Mouse (Mus musculus) megakaryocyte, embryonic 14.5 days (primary cell): ENCODE measurements at regions not wholly inside any gene's neighbourhood (a gene's known extent, or its start where the extent isn't known, plus 50 kb on each side); places are given as distances from the start of the nearest gene placed in this dataset.

Source experiments
- H3K27me3 ChIP-seq: replicated peaks from 2 replicates; pipeline ENCODE3; 2012; ENCODE audit warnings: inconsistent platforms
- H3K36me3 ChIP-seq: replicated peaks from 2 replicates; pipeline ENCODE3; 2012; ENCODE audit warnings: low read length, inconsistent platforms, mixed read lengths
- H3K4me1 ChIP-seq: 2 replicates; pipeline ENCODE4 v1.6.1; 2012; ENCODE audit warnings: inconsistent platforms
- H3K4me3 ChIP-seq: replicated peaks from 2 replicates; pipeline ENCODE3; 2012; ENCODE audit warnings: moderate library complexity, mild to moderate bottlenecking, inconsistent platforms
- H3K9me3 ChIP-seq: 2 replicates; pipeline ENCODE4 v1.6.1; 2012; ENCODE audit warnings: inconsistent platforms
- FLI1 ChIP-seq: IDR thresholded peaks from 2 replicates; pipeline ENCODE4 v1.6.1; 2012; ENCODE audit warnings: low read length, inconsistent platforms, mixed read lengths
- GATA1 ChIP-seq: IDR thresholded peaks from 3 replicates; pipeline ENCODE4 v1.6.1; 2012; ENCODE audit warnings: mixed read lengths, low read length, inconsistent platforms, borderline replicate concordance

DNA sequence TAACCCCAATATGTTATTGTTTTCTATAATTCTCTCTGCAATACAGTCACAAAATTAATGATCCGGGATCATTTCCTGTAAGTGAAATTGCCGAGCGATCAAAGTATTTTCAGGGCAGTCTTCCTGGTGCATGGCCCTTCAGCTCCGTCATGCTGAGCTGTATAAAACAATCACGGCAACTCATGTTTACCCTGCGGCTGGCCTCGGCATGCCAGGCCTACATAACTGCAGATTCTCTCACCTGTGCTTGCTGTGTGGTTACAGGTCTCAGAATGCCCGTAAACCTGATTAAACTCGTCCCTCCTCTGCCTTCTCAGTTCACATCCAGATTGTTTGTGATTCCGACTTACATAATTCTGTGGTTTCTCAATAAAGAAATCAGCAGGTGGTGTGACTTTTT lies 181.2 kb upstream of the Lrig1 start:
- TF ChIP-seq GATA1 (no peak), FLI1 (no peak)
- Histone ChIP-seq H3K27me3 (peaks cover 4% of the 10 kb centered on the region), H3K9me3 (peaks cover 5% of the 10 kb centered on the region; the same call in 1 of the 2 replicates), H3K4me3 (no peak overlapping the region), H3K36me3 (no peaks in the 10 kb centered on the region), H3K4me1 (no peaks in the 10 kb centered on the region)

- no peak for TF ChIP-seq FLI1
- no peak for TF ChIP-seq GATA1
- Histone ChIP-seq H3K36me3 (no peaks in the 10 kb centered on the region), H3K4me3 (no peak overlapping the region), H3K9me3 (peaks cover 5% of the 10 kb centered on the region; the same call in 1 of the 2 replicates), H3K4me1 (no peaks in the 10 kb centered on the region), H3K27me3 (peaks cover 8% of the 10 kb centered on the region)
Observed at GRCm38 (mm10) chr6:94875841-94876240, 175.9 kb upstream of the Lrig1 start.

DNA sequence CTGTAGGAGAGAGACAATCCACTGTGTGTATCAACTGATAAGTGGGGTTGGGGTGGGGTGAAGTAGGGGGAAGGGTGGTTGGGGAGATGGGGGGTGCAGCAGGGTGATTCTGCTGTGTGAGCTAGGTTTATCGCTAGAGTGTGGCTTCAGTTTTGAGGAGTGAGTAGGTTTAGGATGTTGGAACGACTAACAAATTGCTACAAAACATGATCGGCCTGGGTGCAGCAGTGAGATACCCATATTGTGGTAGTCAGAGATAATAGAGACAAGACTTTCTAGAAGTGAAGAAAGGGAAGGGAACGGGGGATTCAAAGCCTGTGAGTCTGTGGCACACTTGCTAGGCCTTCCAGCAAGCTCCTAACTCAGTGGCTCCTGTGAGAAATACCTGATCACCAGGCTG lies 175.1 kb upstream of the Lrig1 start:
- Histone ChIP-seq H3K36me3 (no peaks in the 10 kb centered on the region), H3K4me3 (no peak overlapping the region), H3K27me3 (peaks cover 11% of the 10 kb centered on the region), H3K4me1 (no peaks in the 10 kb centered on the region), H3K9me3 (peaks cover 8% of the 10 kb centered on the region; the same call in 1 of the 2 replicates)
- TF ChIP-seq GATA1: no peak
- TF ChIP-seq FLI1: no peak

DNA sequence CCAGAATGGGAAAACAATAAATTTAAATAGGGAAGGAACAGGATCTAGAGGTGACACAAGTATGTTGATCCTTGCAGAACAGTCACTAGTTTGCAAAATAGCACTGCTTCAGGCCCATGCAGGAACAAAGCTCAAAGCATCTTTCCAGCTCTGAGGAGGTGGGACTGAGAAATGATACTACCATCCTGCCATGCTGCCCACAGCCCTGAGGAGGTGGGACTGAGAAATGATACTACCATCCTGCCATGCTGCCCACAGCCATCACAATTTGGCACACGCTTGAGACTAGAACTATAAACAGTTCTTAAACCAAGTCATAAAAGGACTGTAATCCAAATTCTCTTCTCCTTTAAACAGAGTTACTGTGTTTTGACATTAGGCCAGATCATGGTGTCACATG lies 174.5 kb upstream of the Lrig1 start:
- TF ChIP-seq FLI1 (no peak), GATA1 (no peak)
- Histone ChIP-seq H3K9me3 (peaks cover 8% of the 10 kb centered on the region; the same call in 1 of the 2 replicates), H3K36me3 (no peaks in the 10 kb centered on the region), H3K27me3 (peaks cover 11% of the 10 kb centered on the region), H3K4me1 (no peaks in the 10 kb centered on the region), H3K4me3 (no peak overlapping the region)

DNA sequence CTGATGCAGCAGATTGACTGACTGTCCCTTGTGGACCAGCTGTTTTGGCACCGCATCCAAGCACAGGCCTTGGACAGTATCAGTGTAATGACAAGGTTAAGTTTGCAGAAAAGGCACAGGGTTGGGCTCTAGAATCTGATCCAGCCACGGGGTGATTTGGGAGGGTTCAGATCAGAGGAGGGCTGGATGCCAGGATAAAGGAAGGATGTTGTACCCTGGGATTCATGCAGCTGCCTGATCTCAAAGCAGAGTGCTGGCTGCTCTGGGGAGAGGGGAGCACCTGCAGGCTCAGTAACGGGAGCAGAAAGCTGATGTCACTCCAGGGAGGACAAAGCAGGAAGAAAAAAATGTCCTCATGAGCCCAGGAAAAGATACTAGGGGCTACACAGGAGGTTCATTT lies 168.0 kb upstream of the Lrig1 start:
- peaks cover 6% of the 10 kb centered on the region for H3K27me3 ChIP-seq
- TF ChIP-seq FLI1 (no peak), GATA1 (no peak)
- H3K4me1 ChIP-seq: no peaks in the 10 kb centered on the region
- H3K36me3 ChIP-seq: no peaks in the 10 kb centered on the region
- peaks cover 20% of the 10 kb centered on the region for H3K9me3 ChIP-seq
- H3K4me3 ChIP-seq: no peak overlapping the region

GRCm38 (mm10) chr6:94865498-94865897 lies 165.5 kb upstream of the Lrig1 start:
- Histone ChIP-seq H3K4me1 (no peaks in the 10 kb centered on the region), H3K36me3 (no peaks in the 10 kb centered on the region), H3K27me3 (peaks cover under 1% of the 10 kb centered on the region), H3K9me3 (peaks cover 20% of the 10 kb centered on the region), H3K4me3 (no peak overlapping the region)
- no peak for TF ChIP-seq GATA1
- TF ChIP-seq FLI1: no peak

- Histone ChIP-seq H3K36me3 (no peaks in the 10 kb centered on the region), H3K4me3 (no peak overlapping the region), H3K27me3 (no peaks in the 10 kb centered on the region), H3K9me3 (0 out of 2 replicates have a peak, but pooled peaks cover 3% of the 10 kb centered on the region), H3K4me1 (no peaks in the 10 kb centered on the region)
- no peak for TF ChIP-seq GATA1
- no peak for TF ChIP-seq FLI1
Observed at GRCm38 (mm10) chr6:94858121-94858621, 158.2 kb upstream of the Lrig1 start.

GRCm38 (mm10) chr6:94850121-94850520 lies 150.2 kb upstream of the Lrig1 start:
- no peak overlapping the region for H3K4me3 ChIP-seq
- no peaks in the 10 kb centered on the region for H3K36me3 ChIP-seq
- 0 out of 2 replicates have a peak, but pooled peaks cover 4% of the 10 kb centered on the region for H3K9me3 ChIP-seq
- H3K27me3 ChIP-seq: peaks cover 4% of the 10 kb centered on the region
- H3K4me1 ChIP-seq: no peaks in the 10 kb centered on the region
- TF ChIP-seq GATA1: no peak

- TF ChIP-seq FLI1 (no peak), GATA1 (no peak)
- H3K4me3 ChIP-seq: no peak overlapping the region
Observed at GRCm38 (mm10) chr6:94849533-94849932, 149.6 kb upstream of the Lrig1 start.

DNA sequence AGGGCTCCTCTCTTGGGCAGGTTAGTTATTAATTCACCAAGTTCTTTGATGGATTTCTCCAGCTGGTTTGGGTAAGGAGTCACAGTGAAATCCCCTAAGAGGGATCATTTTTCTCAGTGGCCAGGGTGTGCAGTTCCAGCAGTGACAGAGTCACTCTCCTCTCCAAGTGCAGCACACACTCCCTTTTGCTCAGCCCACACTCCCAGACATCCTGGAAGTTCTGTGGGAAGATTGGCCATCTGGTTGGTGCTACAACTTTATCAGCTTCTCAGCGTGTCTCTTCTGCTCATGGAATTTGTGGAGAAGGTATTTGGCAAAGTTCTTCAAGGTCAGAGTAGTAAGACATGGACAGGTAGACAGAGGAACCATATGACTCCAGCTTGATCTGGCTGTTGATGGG lies 148.5 kb upstream of the Lrig1 start:
- Histone ChIP-seq H3K4me1 (no peaks in the 10 kb centered on the region), H3K36me3 (no peaks in the 10 kb centered on the region), H3K4me3 (no peak overlapping the region), H3K27me3 (peaks cover 4% of the 10 kb centered on the region), H3K9me3 (0 out of 2 replicates have a peak, but pooled peaks cover 4% of the 10 kb centered on the region)
- TF ChIP-seq GATA1 (no peak), FLI1 (no peak)

More at GRCm38 (mm10) chr6:94849533-94849932, 149.6 kb upstream of the Lrig1 start:
- H3K9me3 ChIP-seq: 0 out of 2 replicates have a peak, but pooled peaks cover 4% of the 10 kb centered on the region
- peaks cover 4% of the 10 kb centered on the region for H3K27me3 ChIP-seq
- no peaks in the 10 kb centered on the region for H3K4me1 ChIP-seq
- H3K36me3 ChIP-seq: no peaks in the 10 kb centered on the region
